Mouse (Mus musculus): Measurements from ENCODE around the gene Tmem254c. TPM values are rescaled to one million over a fixed set of nuclear protein-coding genes. Genes with fewer than 3 reads are reported as not detected.
"Not testable (repeated sequence)": the region's sequence is repeated elsewhere in the genome, so short reads cannot be mapped to it uniquely, and the experiment has no call there.

Tmem254c gene
- 10 to 100 TPM; 25.1 to 93.3 (median 41.0) TPM for polyA plus RNA-seq (2017; shearing (Covaris generic))

GRCm38 (mm10) chr14:26067325-26067633 is at the start of gene Tmem254c:
Tmem254c (minus strand) TSS chr14:26067355.
- ATAC-seq: peak; percentile 89

- ATAC-seq: not testable (repeated sequence)
Measured at GRCm38 (mm10) chr14:26097622-26098021, 30.5 kb upstream of the Tmem254c start.

GRCm38 (mm10) chr14:26081997-26082396 is 14.8 kb upstream of the Tmem254c start, which contains the start of gene Cphx3:
Cphx3 (plus strand) TSS chr14:26082297.
- ATAC-seq: not testable (repeated sequence)

GRCm38 (mm10) chr14:26081216-26081615 is 14.1 kb upstream of the Tmem254c start, which contains the start of gene Cphx2:
Cphx2 (plus strand) TSS chr14:26081516.
- not testable (repeated sequence) for ATAC-seq

- ATAC-seq: not testable (repeated sequence)
Measured at GRCm38 (mm10) chr14:26076620-26077390, 9.7 kb upstream of the Tmem254c start.

DNA sequence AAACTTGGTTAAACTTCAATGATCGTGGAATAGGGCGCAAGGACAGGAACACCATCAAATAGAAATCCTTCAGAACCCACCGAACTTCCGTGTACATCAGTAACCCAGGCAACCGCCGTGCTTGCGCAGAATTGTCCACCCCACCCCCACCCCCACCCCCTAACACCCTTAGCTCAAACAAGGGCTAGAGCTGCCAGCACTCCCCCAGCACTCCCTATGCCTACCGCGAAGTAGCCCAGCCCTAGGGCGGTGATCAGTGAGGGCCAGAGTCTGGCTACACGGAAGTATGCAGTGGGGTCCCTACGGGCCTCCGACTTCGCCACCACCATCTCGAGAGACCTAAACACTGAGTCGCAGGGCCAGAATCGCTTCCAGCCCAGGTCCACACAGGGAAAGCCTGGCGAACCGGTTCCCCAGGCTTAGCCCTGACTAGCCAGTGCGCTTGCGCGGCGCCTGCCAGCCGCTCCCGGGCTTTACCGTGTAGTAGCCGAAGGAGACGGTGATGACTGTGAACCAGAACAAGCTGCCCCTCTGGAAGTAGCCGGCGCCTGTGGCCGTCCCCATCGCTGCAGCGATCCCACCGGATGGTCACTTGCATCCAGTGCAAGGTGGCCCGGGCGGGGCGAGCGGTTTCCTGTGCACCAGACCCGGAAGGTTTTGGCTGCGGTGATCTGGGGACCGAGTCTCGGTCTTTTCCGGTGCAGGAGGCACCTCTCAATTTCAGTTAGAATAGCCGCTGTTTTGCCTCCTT is 406 bp downstream of the Tmem254c start:
- ATAC-seq: peak; percentile 62

- ATAC-seq: not testable (repeated sequence)
Measured at GRCm38 (mm10) chr14:26059362-26059761, 7.8 kb downstream of the Tmem254c start.

DNA sequence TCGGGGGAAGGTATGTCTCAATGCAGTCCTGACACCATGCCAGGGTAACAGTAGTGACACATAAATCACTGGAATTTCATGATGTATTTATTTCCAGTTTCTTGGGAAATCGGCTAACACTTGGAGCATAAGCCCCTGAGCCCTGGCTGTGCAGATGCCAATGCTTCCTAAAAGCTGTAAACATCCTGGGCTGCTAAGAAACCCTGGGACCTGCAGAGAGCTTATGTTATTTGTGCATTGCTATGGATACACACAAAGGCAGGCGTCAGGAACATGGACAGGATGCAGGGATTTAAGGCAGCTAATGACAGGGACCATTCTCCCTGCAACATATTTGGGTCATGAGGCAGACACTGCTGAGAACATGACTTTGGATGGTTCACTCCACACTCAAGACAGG is 9.0 kb downstream of the Tmem254c start:
- not testable (repeated sequence) for ATAC-seq

DNA sequence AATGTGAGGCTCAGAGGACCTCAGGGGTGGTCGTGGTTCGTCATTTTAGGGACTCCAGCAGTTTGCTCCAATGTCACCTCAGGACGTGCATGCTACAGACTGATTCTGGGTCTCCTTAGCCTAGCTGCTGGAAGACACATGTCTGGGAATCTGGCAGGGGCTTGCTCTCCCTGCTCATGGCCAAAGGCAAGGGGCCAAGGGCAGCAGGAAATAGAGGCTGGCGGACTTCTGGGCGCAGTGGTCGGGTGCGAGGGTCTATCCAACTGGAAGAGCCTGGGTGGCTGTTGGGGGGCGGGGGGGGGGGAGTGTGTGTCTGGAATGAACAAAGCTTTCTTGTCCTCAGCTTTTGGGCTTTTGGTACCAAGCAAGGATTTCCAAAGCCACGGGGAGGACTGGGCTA is 18.4 kb downstream of the Tmem254c start:
- not testable (repeated sequence) for ATAC-seq

DNA sequence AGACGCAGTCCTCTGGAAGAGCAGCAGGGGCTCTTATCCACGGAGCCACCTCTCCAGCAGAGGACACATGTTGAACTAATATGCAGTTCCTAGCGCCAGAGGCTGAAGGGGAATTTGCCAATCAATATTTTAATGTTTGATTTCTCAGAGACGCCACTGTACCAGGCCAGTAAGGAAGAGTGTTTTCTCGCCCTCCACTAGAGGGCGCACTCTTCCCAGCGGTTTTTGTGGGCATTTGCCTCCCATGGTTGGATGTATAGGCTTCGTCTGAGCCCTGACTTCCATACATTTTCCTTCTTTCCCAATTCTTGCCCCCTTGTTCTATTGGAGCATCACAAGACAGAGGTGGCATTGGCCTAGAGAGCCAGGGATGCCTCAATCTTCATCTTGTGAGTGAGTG is 20.1 kb downstream of the Tmem254c start:
- ATAC-seq: not testable (repeated sequence)

- not testable (repeated sequence) for ATAC-seq
Measured at GRCm38 (mm10) chr14:26045007-26045406, 22.1 kb downstream of the Tmem254c start.

DNA sequence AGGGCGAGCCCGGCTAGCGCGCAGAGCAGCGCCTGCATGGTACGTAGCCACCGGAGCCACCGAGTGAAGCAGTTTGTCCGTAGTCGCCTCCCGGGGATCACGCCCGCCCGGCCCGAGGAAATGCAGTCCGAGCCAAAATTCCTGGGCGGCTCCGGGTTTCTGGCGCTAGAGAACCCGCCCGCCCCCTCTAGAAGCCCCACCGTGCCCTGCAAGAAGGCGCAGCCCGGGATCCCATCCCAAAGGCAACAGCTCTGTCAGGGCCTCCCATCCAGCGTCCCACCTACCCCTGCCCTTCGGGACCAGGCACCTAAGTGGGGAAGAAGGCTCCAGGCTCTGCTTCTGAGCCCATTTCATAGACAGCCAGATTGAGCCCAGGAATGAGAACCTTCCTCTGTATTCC is 24.5 kb downstream of the Tmem254c start, which contains the start of gene Gm9780:
TSS of gene Gm9780 (minus strand) at position 101 of the 400 bp plus-strand sequence.
- ATAC-seq: not testable (repeated sequence)

DNA sequence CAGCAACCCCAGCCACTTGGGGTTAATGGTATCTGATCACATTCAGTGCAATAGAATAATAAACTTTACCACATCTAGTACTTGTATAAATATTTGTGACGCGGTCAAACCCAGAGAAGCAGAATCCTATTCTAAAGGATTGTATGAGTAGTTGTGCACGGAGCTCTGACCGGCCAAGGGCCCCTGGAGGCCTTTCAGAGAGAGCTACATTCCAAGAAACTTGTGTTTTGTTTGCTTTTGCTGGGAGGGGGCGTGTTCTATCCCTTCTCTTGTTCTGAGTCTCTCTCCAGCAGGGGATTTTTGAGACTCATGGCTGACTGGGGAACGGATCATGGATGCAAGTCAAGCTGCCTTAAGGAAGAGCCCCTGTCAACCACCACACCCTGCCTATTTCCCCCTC is 31.7 kb downstream of the Tmem254c start:
- ATAC-seq: not testable (repeated sequence)

GRCm38 (mm10) chr14:26034364-26034763 is 32.8 kb downstream of the Tmem254c start:
- ATAC-seq: not testable (repeated sequence)

DNA sequence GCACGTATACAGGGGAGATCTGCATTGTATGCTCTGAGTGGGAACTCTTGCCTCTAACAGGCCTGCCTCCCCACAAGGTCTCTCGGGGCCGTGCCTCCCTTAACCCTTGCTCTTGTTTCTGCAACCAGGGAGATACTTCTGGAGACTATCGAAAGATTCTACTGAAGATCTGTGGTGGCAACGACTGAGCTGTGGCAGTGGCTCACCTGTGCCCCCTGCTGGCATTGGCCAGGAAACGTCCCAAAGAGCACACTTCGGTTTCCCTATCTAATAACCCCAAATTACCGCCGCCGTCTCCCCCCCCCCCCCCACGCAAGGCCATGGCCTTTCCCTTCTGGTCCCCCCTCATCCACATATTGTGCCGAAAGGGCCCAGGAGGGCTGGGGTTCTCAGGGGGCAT is 41.5 kb downstream of the Tmem254c start:
- not testable (repeated sequence) for ATAC-seq

GRCm38 (mm10) chr14:26022831-26023230 is 44.3 kb downstream of the Tmem254c start:
- not testable (repeated sequence) for ATAC-seq

DNA sequence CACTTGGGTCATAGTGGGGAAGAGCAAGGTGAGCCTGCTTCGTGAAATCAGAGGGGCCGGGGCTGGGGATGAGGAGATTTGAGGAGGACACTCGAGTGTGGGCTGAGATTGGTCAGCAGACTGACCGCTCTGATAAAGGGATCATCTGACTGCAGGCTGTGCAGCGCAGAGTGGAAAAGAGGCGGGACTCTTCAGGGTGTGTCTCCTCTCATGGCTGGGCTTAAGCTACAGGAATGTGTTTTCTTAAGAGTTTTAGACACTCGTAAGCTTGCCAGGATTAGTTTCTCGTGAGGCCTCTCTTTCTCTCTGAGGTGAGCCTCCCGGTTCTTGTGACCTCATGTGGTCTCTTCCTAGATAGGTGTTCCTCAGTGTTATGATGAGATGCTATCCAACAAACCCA is 45.6 kb downstream of the Tmem254c start:
- not testable (repeated sequence) for ATAC-seq

DNA sequence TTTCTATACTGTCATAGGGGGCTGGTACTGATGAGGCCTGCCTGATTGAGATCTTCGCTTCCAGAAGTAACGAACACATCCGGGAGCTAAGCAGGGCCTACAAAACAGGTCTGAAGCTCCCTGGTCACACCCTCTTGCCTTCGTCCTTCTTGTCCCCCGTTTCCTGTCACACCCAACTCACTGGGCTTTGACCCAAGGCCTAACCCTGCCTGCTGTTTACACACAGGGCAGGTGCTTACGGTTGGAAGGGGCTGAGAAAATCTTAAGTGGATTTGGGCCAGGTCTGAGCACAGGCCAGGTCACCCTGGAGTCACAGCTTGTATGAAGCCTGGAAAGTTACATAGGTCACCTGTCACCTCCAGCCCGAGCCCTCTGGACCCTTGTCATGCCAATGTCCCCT is 50.7 kb downstream of the Tmem254c start:
- not testable (repeated sequence) for ATAC-seq

Other genes with a start within 250 kb of the Tmem254c start
- gene Anxa11, start 225.2 kb downstream of the Tmem254c start, polyA plus RNA-seq (2017; shearing (Covaris generic)): 10 to 100 TPM; 55.1 to 93.1 (median 65.4) TPM
- not detected for gene Plac9a, start 164.3 kb downstream of the Tmem254c start, polyA plus RNA-seq (2017; shearing (Covaris generic))
- gene Tmem254a, start 139.7 kb downstream of the Tmem254c start, polyA plus RNA-seq (2017; shearing (Covaris generic)): 1 to 10 TPM; 2.7 to 8.9 (median 4.3) TPM
- gene Cphx1, start 129.1 kb downstream of the Tmem254c start, polyA plus RNA-seq (2017; shearing (Covaris generic)): not detected
- gene Duxbl1, start 88.8 kb downstream of the Tmem254c start, polyA plus RNA-seq (2017; shearing (Covaris generic)): not detected
- not detected for gene Gm9780, start 24.6 kb downstream of the Tmem254c start, polyA plus RNA-seq (2017; shearing (Covaris generic))
- gene Cphx2, start 14.2 kb upstream of the Tmem254c start, polyA plus RNA-seq (2017; shearing (Covaris generic)): under 1 TPM in 1 of 3 experiments, not detected in 2; 0.33 TPM
- not detected for gene Cphx3, start 14.9 kb upstream of the Tmem254c start, polyA plus RNA-seq (2017; shearing (Covaris generic))
- gene Duxbl2, start 51.0 kb upstream of the Tmem254c start, polyA plus RNA-seq (2017; shearing (Covaris generic)): not detected
- gene Plac9b, start 115.1 kb upstream of the Tmem254c start, polyA plus RNA-seq (2017; shearing (Covaris generic)): not detected
- gene Tmem254b, start 139.7 kb upstream of the Tmem254c start, polyA plus RNA-seq (2017; shearing (Covaris generic)): 10 to 100 TPM in 1 of 3 experiments, 1 to 10 TPM in 2; 6.9 to 46.1 (median 8.5) TPM
- gene Duxbl3, start 190.6 kb upstream of the Tmem254c start, polyA plus RNA-seq (2017; shearing (Covaris generic)): not detected